Mouse (Mus musculus) spleen, adult 10 weeks (tissue): ENCODE measurements around the gene Otoa. TPM values are rescaled to one million over a fixed set of nuclear protein-coding genes. Genes with fewer than 3 reads are reported as not detected.

Experiments used
- polyA plus RNA-seq: library from polyadenylated mRNA; stranded (reverse); fragments of 350-450 nt; fragmentation: Illumina TruSeq; extraction: RNeasy Lipid Tissue Mini Kit (QIAGEN cat#74804); gene quantifications from one replicate; pipeline ENCODE4 v1.2.3, GENCODE M21; 2015; ENCODE audit warnings: low replicate concordance; ENCODE audit not compliant: insufficient read depth

Gene Otoa
- polyA plus RNA-seq, result 0.21 TPM

GRCm38 (mm10) chr7:121081350-121081749 lies at the start of gene Otoa:
Gene Otoa (plus strand): TSS chr7:121081650.

GRCm38 (mm10) chr7:121033856-121034652 lies 47.4 kb upstream of the Otoa start, which contains the start of gene Mettl9:
Gene Mettl9 (plus strand): TSS chr7:121034445.

DNA sequence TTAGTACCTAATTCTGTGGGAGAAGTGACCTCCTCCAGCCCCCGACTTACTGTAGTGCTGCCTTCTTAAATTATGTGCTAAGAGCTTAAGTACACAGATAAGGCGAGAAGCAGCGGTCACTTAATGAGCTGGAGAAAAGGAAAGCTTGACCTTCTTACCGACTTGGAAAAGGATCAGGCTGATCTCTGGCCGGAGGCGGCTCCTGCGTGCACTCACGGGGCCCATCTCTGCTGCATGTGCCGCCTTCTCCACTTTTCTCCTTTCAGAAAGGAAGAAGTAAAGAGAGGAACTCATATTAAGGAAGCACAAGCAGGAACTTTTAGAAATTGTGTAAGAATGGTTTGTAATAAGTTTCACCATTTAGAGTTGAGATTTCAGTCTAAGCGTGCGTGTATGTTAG lies 7.2 kb upstream of the Otoa start, which contains the start of gene Igsf6:
Gene Igsf6 (minus strand): TSS at position 292 of the 400 bp plus-strand sequence.

Other genes starting within 250 kb of the Otoa start
- gene Eef2k, start 238.8 kb upstream of the Otoa start, polyA plus RNA-seq, result 13.0 TPM
- gene Polr3e, start 163.9 kb upstream of the Otoa start, polyA plus RNA-seq, result 18.9 TPM
- gene Cdr2, start 99.3 kb upstream of the Otoa start, polyA plus RNA-seq, result 48.6 TPM
- gene Mfsd13b, start 99.1 kb upstream of the Otoa start, polyA plus RNA-seq, result 0.18 TPM
- gene Mettl9, start 47.2 kb upstream of the Otoa start, polyA plus RNA-seq, result 58.9 TPM
- 65.3 TPM for gene Igsf6, start 7.1 kb upstream of the Otoa start, polyA plus RNA-seq